Mouse (Mus musculus): ENCODE results near the gene Gm14410. TPM values are rescaled to one million over a fixed set of nuclear protein-coding genes. Genes with fewer than 3 reads are reported as not detected.
A peak's percentile ranks its signal among the peaks of the same experiment; 100 is the strongest.
"Not testable (repeated sequence)": the region's sequence is repeated elsewhere in the genome, so short reads cannot be mapped to it uniquely, and the experiment has no call there.

The Gm14410 gene
- 10 to 100 TPM; 29.3 to 42.7 TPM for total RNA-seq (2021)
- polyA plus RNA-seq (2012; rRNA removed) = 0.23 and 0.55 TPM in 2 replicates
- long read RNA-seq, transcript Gm14410-201 (4 exons, 912 nt) = major isoform, 7 of 11 reads
- long read RNA-seq, partial matches to known transcripts = 1 of 11 reads
- long read RNA-seq, other reads (novel, unspliced or antisense) = 3 of 11 reads

DNA sequence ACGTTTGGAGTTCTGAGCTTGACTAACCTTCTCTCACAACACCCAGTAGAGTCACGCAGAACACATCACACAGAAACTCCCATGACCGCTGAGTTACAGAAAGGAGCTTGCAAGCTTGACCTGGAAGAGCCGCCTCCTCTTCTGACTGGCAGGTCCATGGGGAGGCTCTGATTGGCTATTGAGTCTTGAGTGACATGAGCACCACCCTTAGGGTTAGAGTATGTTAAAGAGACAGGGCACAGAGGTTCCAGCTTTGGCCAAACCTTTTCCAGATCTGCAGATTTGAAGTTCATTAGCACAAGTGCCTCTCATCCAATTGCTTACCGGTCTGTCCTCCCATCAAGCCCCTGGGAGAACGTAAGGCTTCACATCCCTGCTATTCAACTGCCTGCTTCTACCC is at the start of gene Gm14410:
Gene Gm14410, minus strand, starts transcription at position 81 of the 400 bp plus-strand sequence.
- DNase-seq = peak; percentile 91

DNA sequence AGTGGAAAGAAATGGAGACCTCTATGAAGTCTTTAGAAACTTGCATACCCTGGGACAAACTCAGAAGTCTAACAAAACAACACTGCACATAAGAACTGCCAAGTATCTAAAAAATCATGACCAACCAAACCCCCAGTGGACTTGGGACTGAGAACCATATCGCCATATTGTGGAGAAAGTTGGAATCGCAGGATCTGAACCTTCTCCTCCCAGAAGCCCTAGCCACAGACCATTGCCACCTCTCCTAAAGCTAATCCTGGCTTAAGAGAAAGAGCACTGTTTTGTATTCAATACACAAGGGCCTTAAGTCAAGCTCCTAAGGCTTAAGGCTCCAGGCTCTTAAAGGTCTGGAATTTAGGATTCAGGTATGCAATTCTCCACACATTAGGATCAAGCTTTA is 41.2 kb upstream of the Gm14410 start:
- not testable (repeated sequence) for DNase-seq

DNA sequence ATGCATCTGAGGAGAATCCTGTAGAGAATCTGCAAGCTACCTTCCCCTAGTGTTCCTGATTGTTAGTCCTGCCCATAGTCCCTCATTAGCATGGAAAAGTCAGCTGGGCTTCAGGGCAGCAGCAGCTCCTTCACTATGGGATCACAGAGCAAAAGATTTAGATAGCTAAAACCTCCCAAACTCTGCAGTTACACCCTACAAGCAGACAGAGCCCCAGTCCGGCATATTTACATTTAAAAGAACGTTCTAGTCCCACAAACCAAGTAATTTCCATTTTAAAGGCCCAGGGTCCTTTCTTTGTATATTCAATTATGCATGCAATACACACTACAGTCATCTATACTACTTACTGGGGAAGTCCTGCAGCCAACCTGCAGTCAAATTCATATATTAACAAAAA is 24.2 kb upstream of the Gm14410 start:
- DNase-seq = not testable (repeated sequence)

DNA sequence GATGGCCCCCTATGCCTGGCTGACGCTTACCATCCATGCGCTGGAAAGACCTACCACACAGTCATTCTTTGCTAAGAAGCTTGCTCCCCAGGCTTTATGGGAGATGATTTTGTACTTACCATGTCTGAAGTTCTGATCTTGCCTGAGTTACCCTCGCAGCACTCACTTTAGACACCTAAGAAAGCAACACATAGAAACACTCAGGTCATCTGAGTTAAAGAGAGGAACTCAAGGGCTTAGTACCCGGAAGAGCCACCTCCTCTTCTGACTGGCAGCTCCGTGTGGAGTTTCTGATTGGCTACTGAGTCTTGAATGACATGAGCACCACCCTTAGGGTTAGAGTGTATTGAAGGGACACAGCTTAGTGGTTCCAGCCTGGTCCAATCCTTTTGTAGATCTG is 33.5 kb downstream of the Gm14410 start:
- not testable (repeated sequence) for DNase-seq

Other genes starting within 250 kb of the Gm14410 start
- 10 to 100 TPM; 23.1 to 40.2 TPM for gene Gm14419, start 205.5 kb downstream of the Gm14410 start, total RNA-seq (2021)
- gene Gm14419, start 205.5 kb downstream of the Gm14410 start, polyA plus RNA-seq (2012; rRNA removed) = 0.27 and 0.50 TPM in 2 replicates
- gene Gm14401, start 132.1 kb downstream of the Gm14410 start, total RNA-seq (2021) = 1 to 10 TPM in 1 of 2 experiments, under 1 TPM in 1; 0.73 to 1.6 TPM
- gene Gm14401, start 132.1 kb downstream of the Gm14410 start, polyA plus RNA-seq (2012; rRNA removed) = not detected in 2 replicates
- 1 to 10 TPM; 1.2 to 2.5 TPM for gene Gm14409, start 60.6 kb upstream of the Gm14410 start, total RNA-seq (2021)
- gene Gm14409, start 60.6 kb upstream of the Gm14410 start, polyA plus RNA-seq (2012; rRNA removed) = not detected in 2 replicates
- 1 to 10 TPM; 3.4 to 4.5 TPM for gene Gm14412, start 117.9 kb upstream of the Gm14410 start, total RNA-seq (2021)
- gene Gm14412, start 117.9 kb upstream of the Gm14410 start, polyA plus RNA-seq (2012; rRNA removed) = not detected in 2 replicates
- gene Gm14418, start 191.9 kb upstream of the Gm14410 start, total RNA-seq (2021) = 10 to 100 TPM; 16.2 to 28.2 TPM
- gene Gm14418, start 191.9 kb upstream of the Gm14410 start, polyA plus RNA-seq (2012; rRNA removed) = not detected in 2 replicates